Mouse (Mus musculus) hindbrain, embryonic 15.5 days (tissue): ENCODE data around the gene Sufu. TPM values are rescaled to one million over a fixed set of nuclear protein-coding genes. Genes with fewer than 3 reads are reported as not detected.
A peak's percentile ranks its signal among the peaks of the same experiment; 100 is the strongest.

Experiments used
- ATAC-seq: fragments of 200-750 bp; cut with Nextera tagmentation; 2 replicates; pipeline ENCODE4 v1.8.0; 2017; ENCODE audit warnings: low read depth, moderate number of reproducible peaks, moderate TSS enrichment; ENCODE audit not compliant: low FRiP score
- H3K27ac ChIP-seq: fragments of 300-500 bp; sonication (generic); replicated peaks from 2 replicates; pipeline ENCODE4 v1.5.1; 2015; ENCODE audit warnings: mild to moderate bottlenecking, inconsistent platforms
- H3K27me3 ChIP-seq: fragments of 300-500 bp; sonication (generic); 2 replicates; pipeline ENCODE4 v1.6.1; 2015; ENCODE audit warnings: control low read depth, inconsistent platforms
- H3K36me3 ChIP-seq: fragments of 300-500 bp; sonication (generic); 2 replicates; pipeline ENCODE4 v1.6.1; 2015; ENCODE audit warnings: control low read depth, inconsistent platforms
- H3K4me1 ChIP-seq: fragments of 300-500 bp; sonication (generic); replicated peaks from 2 replicates; pipeline ENCODE4 v1.6.1; 2015; ENCODE audit warnings: control low read depth, inconsistent platforms
- H3K4me2 ChIP-seq: fragments of 300-500 bp; sonication (generic); 2 replicates; pipeline ENCODE4 v1.6.1; 2015; ENCODE audit warnings: moderate library complexity, mild to moderate bottlenecking, inconsistent platforms
- H3K4me3 ChIP-seq: fragments of 300-500 bp; sonication (generic); 2 replicates; pipeline ENCODE4 v1.5.1; 2015; ENCODE audit warnings: mild to moderate bottlenecking, inconsistent platforms
- H3K9ac ChIP-seq: fragments of 300-500 bp; sonication (generic); 2 replicates; pipeline ENCODE4 v1.6.1; 2015; ENCODE audit warnings: inconsistent platforms
- H3K9me3 ChIP-seq: fragments of 300-500 bp; sonication (generic); 2 replicates; pipeline ENCODE4 v1.6.1; 2016; ENCODE audit warnings: control low read depth, inconsistent platforms
- WGBS: fragments of 180-500 bp; shearing (Covaris S2); methylation state at CpG from one replicate; pipeline ENCODE4 v1.1.7; 2015; 5-methylcytosine and 5-hydroxymethylcytosine counted together
- polyA plus RNA-seq: library from polyadenylated mRNA; unstranded; fragments of >200 nt; fragmentation: Nextera tagmentation; extraction: Ambion mirVana; gene quantifications from 2 replicates; pipeline ENCODE4 v1.2.1, GENCODE M21; 2015

The Sufu gene
- polyA plus RNA-seq, 1 experiment from 2014 or later = 24.7 TPM

GRCm38 (mm10) chr19:46444209-46444608 lies 47.5 kb downstream of the Sufu start:
- Histone ChIP-seq H3K27me3 (no peaks in the 10 kb centered on the region), H3K9me3 (no peaks in the 10 kb centered on the region), H3K4me1 (peaks cover 43% of the 10 kb centered on the region), H3K36me3 (no peaks in the 10 kb centered on the region), H3K4me3 (no peak overlapping the region), H3K4me2 (no peak overlapping the region), H3K9ac (no peak overlapping the region), H3K27ac (0 out of 2 replicates have a peak overlapping the region, but pooled peaks have one; percentile 25)
- WGBS = 6% methylated on average over 6 of the region's 6 CpGs
- peak; percentile 50 for ATAC-seq

- no peak overlapping the region for H3K4me3 ChIP-seq
- no peak overlapping the region for H3K27ac ChIP-seq
- no peak overlapping the region for H3K4me2 ChIP-seq
- 59% methylated on average over 6 of the region's 6 CpGs for WGBS
- H3K36me3 ChIP-seq = no peaks in the 10 kb centered on the region
- no peak overlapping the region for H3K9ac ChIP-seq
- no peaks in the 10 kb centered on the region for H3K9me3 ChIP-seq
- no peaks in the 10 kb centered on the region for H3K27me3 ChIP-seq
- no peak for ATAC-seq
- H3K4me1 ChIP-seq = peaks cover 44% of the 10 kb centered on the region
Observed at GRCm38 (mm10) chr19:46445641-46446040, 48.9 kb downstream of the Sufu start.

DNA sequence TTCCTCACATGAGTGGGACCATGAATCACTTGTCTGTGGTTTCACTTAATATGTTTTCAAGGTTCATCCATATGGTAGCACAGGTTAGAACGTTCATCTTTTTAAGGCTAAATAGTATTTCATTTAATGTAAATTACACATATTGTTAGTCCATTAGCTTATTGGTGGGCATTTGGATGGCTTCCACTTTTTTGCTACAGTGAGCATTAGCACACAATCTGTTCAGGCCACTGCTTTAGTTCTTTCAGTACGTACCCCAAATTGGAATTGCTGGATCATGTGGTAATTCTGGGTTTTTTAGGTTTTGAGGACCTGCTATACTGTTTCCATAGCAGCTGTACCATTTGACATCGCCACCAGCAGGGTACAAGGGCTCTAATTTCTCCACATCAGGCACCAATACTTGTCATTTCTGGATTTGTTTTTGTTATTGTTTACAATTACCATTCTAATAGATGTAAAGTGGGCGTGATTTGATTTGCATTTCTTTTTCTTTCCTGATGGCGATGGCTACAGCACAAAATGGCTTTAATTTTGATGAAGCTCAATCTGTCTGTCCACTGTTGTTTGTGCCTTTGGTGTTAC lies 49.8 kb downstream of the Sufu start:
- ATAC-seq = no peak
- no peaks in the 10 kb centered on the region for H3K27me3 ChIP-seq
- H3K4me3 ChIP-seq = no peak overlapping the region
- 57% methylated on average over 5 of the region's 5 CpGs for WGBS
- no peaks in the 10 kb centered on the region for H3K36me3 ChIP-seq
- H3K4me2 ChIP-seq = no peak overlapping the region
- H3K9me3 ChIP-seq = no peaks in the 10 kb centered on the region
- no peak overlapping the region for H3K9ac ChIP-seq
- peak overlapping the region; percentile 65 for H3K27ac ChIP-seq
- H3K4me1 ChIP-seq = peaks cover 47% of the 10 kb centered on the region

- Histone ChIP-seq H3K9ac (no peak overlapping the region), H3K36me3 (no peaks in the 10 kb centered on the region), H3K4me1 (peaks cover 53% of the 10 kb centered on the region), H3K9me3 (no peaks in the 10 kb centered on the region), H3K27ac (peak overlapping the region; percentile 65), H3K4me3 (no peak overlapping the region), H3K4me2 (no peak overlapping the region), H3K27me3 (no peaks in the 10 kb centered on the region)
- ATAC-seq = peak; percentile 49; the same call in 1 of the 2 replicates
- WGBS = 23% methylated on average over 7 of the region's 7 CpGs
Observed at GRCm38 (mm10) chr19:46447110-46447509, 50.4 kb downstream of the Sufu start.

GRCm38 (mm10) chr19:46447911-46448310 lies 51.2 kb downstream of the Sufu start:
- Histone ChIP-seq H3K9me3 (no peaks in the 10 kb centered on the region), H3K36me3 (no peaks in the 10 kb centered on the region), H3K27me3 (no peaks in the 10 kb centered on the region), H3K4me2 (no peak overlapping the region), H3K27ac (peak overlapping the region; percentile 65), H3K9ac (no peak overlapping the region), H3K4me3 (no peak overlapping the region), H3K4me1 (peaks cover 60% of the 10 kb centered on the region)
- WGBS = 60% methylated on average over 6 of the region's 6 CpGs
- ATAC-seq = no peak

DNA sequence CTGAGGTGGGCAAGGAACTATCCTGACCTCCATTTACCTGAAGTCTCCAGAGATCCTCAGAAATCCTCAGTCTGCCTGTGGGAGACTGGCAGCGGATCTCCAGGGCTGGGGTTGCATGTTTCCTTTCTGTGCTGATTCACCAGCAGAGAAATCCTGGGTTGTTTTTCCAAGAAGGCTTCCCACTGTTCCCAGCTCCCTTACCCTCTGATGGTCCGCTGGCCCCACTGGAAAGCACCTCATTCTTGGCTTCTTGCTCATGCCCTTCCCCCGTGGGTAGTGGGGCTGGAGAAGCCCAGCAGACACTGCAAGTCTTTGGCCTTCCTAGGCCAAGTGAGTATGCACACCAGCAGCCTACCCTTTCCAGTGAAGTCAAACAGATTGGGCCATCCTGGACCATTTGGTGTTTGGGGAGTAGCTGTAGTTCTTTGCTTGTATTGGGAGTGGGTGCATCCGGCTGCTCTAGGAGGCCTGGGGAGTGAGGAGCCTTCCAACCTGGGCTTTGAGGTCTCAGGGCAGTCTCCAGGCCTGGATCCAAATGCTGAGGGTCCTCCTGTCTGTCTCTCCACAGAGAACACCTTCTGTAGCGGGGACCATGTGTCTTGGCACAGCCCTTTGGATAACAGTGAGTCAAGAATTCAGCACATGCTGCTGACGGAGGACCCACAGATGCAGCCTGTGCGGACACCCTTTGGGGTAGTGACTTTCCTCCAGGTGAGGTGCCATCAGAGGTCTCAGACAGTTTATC lies 52.7 kb downstream of the Sufu start:
- H3K9ac ChIP-seq = no peak overlapping the region
- 83% methylated on average over 7 of the region's 7 CpGs for WGBS
- no peaks in the 10 kb centered on the region for H3K27me3 ChIP-seq
- no peak for ATAC-seq
- H3K4me3 ChIP-seq = no peak overlapping the region
- peaks cover 53% of the 10 kb centered on the region for H3K4me1 ChIP-seq
- no peak overlapping the region for H3K27ac ChIP-seq
- no peak overlapping the region for H3K4me2 ChIP-seq
- no peaks in the 10 kb centered on the region for H3K36me3 ChIP-seq
- no peaks in the 10 kb centered on the region for H3K9me3 ChIP-seq

- peak; percentile 13 for ATAC-seq
- peak overlapping the region; percentile 55 for H3K27ac ChIP-seq
- no peaks in the 10 kb centered on the region for H3K9me3 ChIP-seq
- H3K27me3 ChIP-seq = no peaks in the 10 kb centered on the region
- WGBS = 25% methylated on average over 10 of the region's 10 CpGs
- no peaks in the 10 kb centered on the region for H3K36me3 ChIP-seq
- peaks cover 49% of the 10 kb centered on the region for H3K4me1 ChIP-seq
- H3K9ac ChIP-seq = no peak overlapping the region
- no peak overlapping the region for H3K4me3 ChIP-seq
- no peak overlapping the region for H3K4me2 ChIP-seq
Observed at GRCm38 (mm10) chr19:46452052-46452827, 55.5 kb downstream of the Sufu start.

DNA sequence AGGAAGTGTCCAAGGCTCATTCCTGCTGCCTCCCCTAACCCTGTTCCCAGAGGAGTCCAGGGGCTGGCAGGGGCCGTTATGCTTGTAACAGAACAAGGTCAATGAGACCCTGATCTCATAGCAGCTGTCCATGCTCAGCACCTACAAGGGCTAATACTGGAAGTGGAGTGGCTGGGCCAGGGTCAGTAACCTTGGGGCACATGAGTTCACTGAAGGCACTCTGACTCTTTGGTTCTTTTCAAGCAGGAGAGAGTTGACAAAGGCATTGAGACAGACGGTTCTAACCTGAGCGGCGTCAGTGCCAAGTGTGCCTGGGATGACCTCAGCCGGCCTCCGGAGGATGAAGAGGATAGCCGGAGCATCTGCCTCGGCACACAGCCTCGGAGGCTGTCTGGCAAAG lies 56.2 kb downstream of the Sufu start:
- 82% methylated on average over 9 of the region's 9 CpGs for WGBS
- 0 out of 2 replicates have a peak, but pooled peaks have one; percentile 12 for ATAC-seq
- Histone ChIP-seq H3K36me3 (no peaks in the 10 kb centered on the region), H3K4me3 (no peak overlapping the region), H3K27ac (peak overlapping the region; percentile 27; the same call in 1 of the 2 replicates), H3K4me2 (no peak overlapping the region), H3K27me3 (no peaks in the 10 kb centered on the region), H3K4me1 (peaks cover 43% of the 10 kb centered on the region), H3K9me3 (no peaks in the 10 kb centered on the region), H3K9ac (no peak overlapping the region)

- H3K27me3 ChIP-seq = no peaks in the 10 kb centered on the region
- H3K4me1 ChIP-seq = peaks cover 30% of the 10 kb centered on the region
- no peaks in the 10 kb centered on the region for H3K9me3 ChIP-seq
- 65% methylated on average over 20 of the region's 20 CpGs for WGBS
- no peak overlapping the region for H3K4me3 ChIP-seq
- no peak overlapping the region; the same call in 1 of the 2 replicates for H3K9ac ChIP-seq
- H3K36me3 ChIP-seq = no peaks in the 10 kb centered on the region
- ATAC-seq = no peak
- H3K4me2 ChIP-seq = no peak overlapping the region
- peak overlapping the region; percentile 62 for H3K27ac ChIP-seq
Observed at GRCm38 (mm10) chr19:46454126-46454880, 57.6 kb downstream of the Sufu start.

DNA sequence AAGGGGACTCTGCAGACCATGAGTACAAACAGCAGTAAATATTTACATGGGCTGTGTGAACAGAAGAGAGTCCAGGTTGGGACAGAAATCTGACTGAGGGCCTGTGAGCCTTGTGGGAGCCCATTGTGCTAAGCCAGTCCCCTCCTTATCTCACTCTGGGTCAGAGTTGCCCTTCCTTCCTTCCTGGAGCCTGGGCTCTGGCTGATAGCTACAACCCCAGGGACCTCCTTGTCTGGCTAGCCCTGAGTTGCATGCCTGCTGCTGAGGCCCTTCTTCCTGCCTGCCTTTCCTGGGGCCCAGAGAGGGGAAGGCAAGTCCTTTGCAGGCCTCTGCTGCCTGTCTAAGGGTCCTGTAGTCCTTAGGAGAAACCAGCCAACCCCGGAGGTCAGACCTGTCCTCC lies 58.3 kb downstream of the Sufu start:
- H3K9ac ChIP-seq = no peak overlapping the region; the same call in 1 of the 2 replicates
- H3K36me3 ChIP-seq = no peaks in the 10 kb centered on the region
- ATAC-seq = no peak
- H3K4me3 ChIP-seq = no peak overlapping the region
- peaks cover 29% of the 10 kb centered on the region for H3K4me1 ChIP-seq
- 78% methylated on average over 1 of the region's 1 CpGs for WGBS
- no peaks in the 10 kb centered on the region for H3K27me3 ChIP-seq
- H3K27ac ChIP-seq = peak overlapping the region; percentile 62; the same call in 1 of the 2 replicates
- no peak overlapping the region for H3K4me2 ChIP-seq
- H3K9me3 ChIP-seq = no peaks in the 10 kb centered on the region

GRCm38 (mm10) chr19:46455556-46455955 lies 58.9 kb downstream of the Sufu start:
- peaks cover 29% of the 10 kb centered on the region for H3K4me1 ChIP-seq
- H3K27ac ChIP-seq = peak overlapping the region; percentile 62
- H3K27me3 ChIP-seq = no peaks in the 10 kb centered on the region
- H3K9ac ChIP-seq = no peak overlapping the region
- no peaks in the 10 kb centered on the region for H3K36me3 ChIP-seq
- H3K4me3 ChIP-seq = no peak overlapping the region
- WGBS = 92% methylated on average over 8 of the region's 8 CpGs
- no peak overlapping the region for H3K4me2 ChIP-seq
- no peaks in the 10 kb centered on the region for H3K9me3 ChIP-seq
- no peak for ATAC-seq
